Mouse (Mus musculus) stomach, embryonic 16.5 days (tissue): ENCODE measurements around the gene Ccdc82. TPM values are rescaled to one million over a fixed set of nuclear protein-coding genes. Genes with fewer than 3 reads are reported as not detected.

Experiments used
- ATAC-seq: fragments of 200-750 bp; cut with Nextera tagmentation; 2 replicates; pipeline ENCODE4 v1.8.0; 2017; ENCODE audit warnings: moderate number of reproducible peaks, moderate TSS enrichment; ENCODE audit not compliant: insufficient read depth, low FRiP score
- H3K27ac ChIP-seq: fragments of 300-500 bp; sonication (generic); 2 replicates; pipeline ENCODE4 v1.5.1; 2014; ENCODE audit warnings: low read length
- H3K27me3 ChIP-seq: fragments of 300-500 bp; sonication (generic); 2 replicates; pipeline ENCODE4 v1.6.1; 2014; ENCODE audit warnings: low read length, control low read depth, mixed read lengths; ENCODE audit not compliant: control insufficient read depth, insufficient read depth
- H3K36me3 ChIP-seq: fragments of 300-500 bp; sonication (generic); 2 replicates; pipeline ENCODE4 v1.6.1; 2014; ENCODE audit warnings: low read length; ENCODE audit not compliant: control insufficient read depth, insufficient read depth
- H3K4me1 ChIP-seq: fragments of 300-500 bp; sonication (generic); 2 replicates; pipeline ENCODE4 v1.6.1; 2014; ENCODE audit warnings: low read length, control low read depth, mixed read lengths; ENCODE audit not compliant: control insufficient read depth, insufficient read depth
- H3K4me2 ChIP-seq: fragments of 300-500 bp; sonication (generic); 2 replicates; pipeline ENCODE4 v1.6.1; 2014; ENCODE audit warnings: low read depth, low read length, mixed read lengths
- H3K4me3 ChIP-seq: fragments of 300-500 bp; sonication (generic); replicated peaks from 2 replicates; pipeline ENCODE4 v1.5.1; 2014; ENCODE audit warnings: mild to moderate bottlenecking, low read length
- H3K9ac ChIP-seq: fragments of 300-500 bp; sonication (generic); 2 replicates; pipeline ENCODE4 v1.6.1; 2014; ENCODE audit warnings: low read length
- H3K9me3 ChIP-seq: fragments of 300-500 bp; sonication (generic); replicated peaks from 2 replicates; pipeline ENCODE4 v1.6.1; 2016; ENCODE audit warnings: low read length, control low read depth; ENCODE audit not compliant: control insufficient read depth
- WGBS: fragments of 180-500 bp; shearing (Covaris S2); extraction: QIAGEN DNeasy Blood & Tissue Kit; methylation state at CpG from one replicate; pipeline ENCODE4 v1.1.7; 2014; 5-methylcytosine and 5-hydroxymethylcytosine counted together
- polyA plus RNA-seq: library from polyadenylated mRNA; unstranded; fragments of >200 nt; fragmentation: Nextera tagmentation; extraction: Ambion mirVana; gene quantifications from 2 replicates; pipeline ENCODE4 v1.2.1, GENCODE M21; 2015

Gene Ccdc82
- polyA plus RNA-seq, 1 experiment from 2014 or later: 13.7 TPM

DNA sequence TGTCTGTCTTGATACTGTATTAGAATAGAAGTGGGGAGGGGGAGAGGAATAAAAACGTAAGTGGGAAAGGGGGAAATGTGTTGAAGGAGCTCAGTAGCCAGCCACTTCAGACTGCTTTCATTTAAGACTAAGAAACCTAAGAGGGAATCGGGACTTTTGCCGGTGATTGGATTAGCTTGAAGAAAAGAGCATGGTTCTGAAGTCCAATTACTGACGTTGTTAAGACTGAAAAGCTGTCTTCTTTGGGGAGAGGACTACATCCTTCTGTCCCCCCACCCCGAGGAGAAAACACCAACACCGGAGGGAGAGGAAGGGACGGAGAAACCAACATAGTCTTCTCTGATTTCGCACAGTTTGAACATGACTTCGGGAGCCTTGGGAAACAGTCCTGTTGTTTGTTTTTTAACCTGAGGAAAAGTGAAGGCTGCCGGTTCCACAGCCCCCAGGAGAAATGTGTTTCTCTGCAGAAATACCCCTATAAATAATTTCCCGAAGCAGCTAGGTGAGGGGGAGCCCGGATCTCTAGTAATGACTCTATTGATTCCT, 50.4 kb downstream of the Ccdc82 start:
- H3K4me3 ChIP-seq: peak overlapping the region; percentile 72
- H3K9ac ChIP-seq: peak overlapping the region; percentile 82
- peaks cover 43% of the 10 kb centered on the region for H3K4me1 ChIP-seq
- H3K9me3 ChIP-seq: no peaks in the 10 kb centered on the region
- ATAC-seq: no peak
- H3K4me2 ChIP-seq: peak overlapping the region; percentile 93
- H3K27ac ChIP-seq: peak overlapping the region; percentile 80
- H3K27me3 ChIP-seq: no peaks in the 10 kb centered on the region
- 0% methylated on average over 12 of the region's 12 CpGs for WGBS
- no peaks in the 10 kb centered on the region for H3K36me3 ChIP-seq

DNA sequence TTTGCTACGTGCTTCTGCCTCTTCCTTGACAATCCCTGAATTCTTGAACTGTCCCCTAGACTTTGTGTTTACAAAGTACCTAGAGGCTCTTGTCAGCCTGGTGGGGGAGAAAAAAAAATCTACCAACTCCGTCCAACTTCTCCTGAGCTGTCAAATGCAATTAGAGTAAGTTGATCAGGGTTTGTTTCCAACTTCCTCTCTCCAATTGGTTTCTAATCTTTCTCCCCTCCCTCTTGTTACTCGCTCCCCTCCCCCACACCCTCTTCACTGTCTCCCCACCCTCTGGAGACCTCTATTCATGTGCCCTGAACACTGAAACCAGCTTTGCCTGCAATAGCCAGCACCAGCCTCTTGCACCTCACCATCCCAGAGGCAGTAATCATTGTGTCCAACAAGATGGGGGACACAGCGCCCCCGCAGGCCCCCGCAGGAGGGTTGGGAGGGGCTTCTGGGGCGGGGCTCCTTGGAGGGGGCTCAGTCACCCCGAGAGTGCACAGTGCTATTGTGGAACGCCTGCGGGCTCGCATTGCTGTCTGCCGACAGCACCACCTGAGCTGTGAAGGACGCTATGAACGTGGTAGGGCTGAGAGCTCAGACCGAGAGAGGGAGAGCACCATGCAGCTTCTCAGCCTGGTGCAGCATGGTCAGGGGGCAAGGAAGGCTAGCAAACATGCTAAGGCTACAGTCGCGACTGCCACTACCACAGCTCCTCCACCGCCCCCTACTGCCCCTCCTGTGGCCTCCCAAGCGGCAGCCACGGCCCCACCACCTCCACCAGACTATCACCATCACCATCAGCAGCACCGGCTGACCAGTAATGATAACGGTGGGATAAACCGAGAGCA, 51.1 kb downstream of the Ccdc82 start, which contains the start of gene Maml2:
TSS of gene Maml2 (plus strand) at position 290 of the 845 bp plus-strand sequence.
- Histone ChIP-seq H3K27me3 (no peaks in the 10 kb centered on the region), H3K4me1 (peaks cover 47% of the 10 kb centered on the region), H3K9me3 (no peaks in the 10 kb centered on the region), H3K4me3 (peak within 1 kb of the TSS; percentile 72), H3K27ac (peak within 1 kb of the TSS; percentile 80), H3K9ac (peak within 1 kb of the TSS; percentile 82), H3K36me3 (no peaks in the 10 kb centered on the region), H3K4me2 (peak within 1 kb of the TSS; percentile 93)
- under 1% methylated on average over 23 of the region's 23 CpGs for WGBS
- ATAC-seq: peak; percentile 51

GRCm38 (mm10) chr9:13298513-13298878, 51.7 kb downstream of the Ccdc82 start:
- Histone ChIP-seq H3K4me3 (peak overlapping the region; percentile 72), H3K4me1 (peaks cover 47% of the 10 kb centered on the region), H3K9me3 (no peaks in the 10 kb centered on the region), H3K4me2 (peak overlapping the region; percentile 93), H3K27ac (no peak overlapping the region), H3K27me3 (no peaks in the 10 kb centered on the region), H3K36me3 (no peaks in the 10 kb centered on the region), H3K9ac (peak overlapping the region; percentile 82)
- no peak for ATAC-seq
- WGBS: 21% methylated on average over 9 of the region's 9 CpGs

DNA sequence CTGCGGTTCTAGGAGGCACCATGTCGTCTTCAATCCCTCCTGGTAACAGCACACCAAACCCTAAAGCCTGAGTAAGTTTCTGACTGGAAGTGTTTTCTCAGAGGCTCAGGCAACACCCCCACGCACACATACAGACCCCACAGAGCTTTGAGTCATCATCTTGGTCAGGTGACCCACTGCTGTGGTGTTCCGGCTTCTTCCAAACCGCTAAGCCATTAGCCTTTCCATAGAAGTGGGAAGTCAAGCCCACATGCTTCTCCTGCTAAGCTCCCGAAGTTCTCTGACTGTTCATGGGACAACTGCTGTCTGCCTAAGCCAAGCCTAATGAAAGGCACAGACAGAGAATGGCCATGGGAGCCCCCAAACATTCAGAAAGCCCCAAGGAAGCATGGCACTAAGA, 52.4 kb downstream of the Ccdc82 start:
- peaks cover 52% of the 10 kb centered on the region for H3K4me1 ChIP-seq
- peak overlapping the region; percentile 93 for H3K4me2 ChIP-seq
- no peak for ATAC-seq
- H3K9me3 ChIP-seq: no peaks in the 10 kb centered on the region
- H3K27me3 ChIP-seq: no peaks in the 10 kb centered on the region
- H3K27ac ChIP-seq: no peak overlapping the region
- H3K36me3 ChIP-seq: no peaks in the 10 kb centered on the region
- peak overlapping the region; percentile 72 for H3K4me3 ChIP-seq
- 75% methylated on average over 6 of the region's 6 CpGs for WGBS
- no peak overlapping the region for H3K9ac ChIP-seq

DNA sequence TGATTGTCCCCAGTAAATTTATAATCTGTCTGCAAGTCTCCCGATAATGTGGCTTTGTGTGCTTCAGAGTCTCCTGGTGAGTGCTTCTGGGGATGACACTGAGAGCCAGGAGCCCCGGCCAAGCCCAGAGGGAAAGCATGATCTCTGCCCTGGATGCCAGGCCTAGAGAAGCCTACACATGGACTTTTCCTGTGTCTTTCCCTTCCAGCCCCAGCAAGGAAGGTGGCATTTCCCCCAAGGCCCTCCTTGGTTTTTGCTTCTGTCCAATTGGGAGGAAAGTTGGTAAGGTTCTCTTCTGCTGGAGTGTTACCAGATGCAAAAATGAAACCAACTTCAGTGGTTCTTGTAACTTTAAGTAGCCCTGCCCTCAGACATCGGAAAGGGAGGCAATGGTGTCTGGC, 53.3 kb downstream of the Ccdc82 start:
- Histone ChIP-seq H3K9me3 (no peaks in the 10 kb centered on the region), H3K27me3 (no peaks in the 10 kb centered on the region), H3K9ac (peak overlapping the region; percentile 38; the same call in 1 of the 2 replicates), H3K27ac (no peak overlapping the region), H3K4me2 (peak overlapping the region; percentile 93), H3K36me3 (no peaks in the 10 kb centered on the region), H3K4me3 (no peak overlapping the region; the same call in 1 of the 2 replicates), H3K4me1 (peaks cover 58% of the 10 kb centered on the region)
- ATAC-seq: no peak
- 48% methylated on average over 3 of the region's 3 CpGs for WGBS

GRCm38 (mm10) chr9:13300891-13301782, 54.4 kb downstream of the Ccdc82 start:
- WGBS: 74% methylated on average over 9 of the region's 9 CpGs
- Histone ChIP-seq H3K4me3 (no peak overlapping the region), H3K9ac (no peak overlapping the region), H3K4me1 (peaks cover 56% of the 10 kb centered on the region), H3K27me3 (no peaks in the 10 kb centered on the region), H3K4me2 (peak overlapping the region; percentile 93), H3K9me3 (no peaks in the 10 kb centered on the region), H3K27ac (0 out of 2 replicates have a peak overlapping the region, but pooled peaks have one; percentile 3), H3K36me3 (no peaks in the 10 kb centered on the region)
- no peak for ATAC-seq

- Histone ChIP-seq H3K9ac (no peak overlapping the region), H3K4me1 (peaks cover 54% of the 10 kb centered on the region), H3K9me3 (no peaks in the 10 kb centered on the region), H3K4me2 (peak overlapping the region; percentile 17), H3K27me3 (no peaks in the 10 kb centered on the region), H3K27ac (no peak overlapping the region), H3K4me3 (no peak overlapping the region), H3K36me3 (no peaks in the 10 kb centered on the region)
- ATAC-seq: no peak
- 32% methylated on average over 6 of the region's 6 CpGs for WGBS
Measured at GRCm38 (mm10) chr9:13302183-13302825, 55.5 kb downstream of the Ccdc82 start.

DNA sequence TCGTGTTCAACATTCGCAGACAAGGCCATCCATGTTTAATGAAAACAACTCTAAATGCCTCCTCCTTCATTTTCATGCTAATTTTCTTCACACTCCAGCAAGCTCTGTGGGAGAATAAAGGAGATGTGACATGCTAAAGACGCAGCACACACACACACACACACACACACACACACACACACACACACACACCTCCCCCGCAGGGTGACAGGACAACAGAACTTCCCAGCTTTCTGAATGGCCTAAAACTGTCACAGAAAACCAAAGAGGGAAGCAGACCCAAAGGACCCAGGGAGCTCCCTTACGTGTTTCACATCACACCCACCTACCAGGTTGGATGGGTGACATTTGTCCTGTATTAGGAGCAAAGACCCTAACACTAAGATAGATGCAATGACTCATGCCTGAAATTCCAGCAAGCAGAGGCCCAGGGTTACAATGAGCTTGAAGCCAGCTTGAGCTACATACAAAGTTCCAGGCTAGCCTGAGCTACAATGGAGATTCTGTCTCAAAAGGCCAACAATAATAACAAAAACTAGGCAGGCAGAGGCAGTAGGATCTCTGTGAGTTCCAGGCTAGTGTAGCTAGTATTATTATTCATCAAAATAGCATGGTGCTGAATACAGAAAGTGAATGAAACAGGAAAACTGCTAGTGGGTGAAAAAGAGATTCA, 56.5 kb downstream of the Ccdc82 start:
- Histone ChIP-seq H3K36me3 (no peaks in the 10 kb centered on the region), H3K27me3 (no peaks in the 10 kb centered on the region), H3K4me3 (no peak overlapping the region), H3K4me1 (peaks cover 52% of the 10 kb centered on the region), H3K9ac (no peak overlapping the region), H3K27ac (no peak overlapping the region), H3K4me2 (no peak overlapping the region), H3K9me3 (no peaks in the 10 kb centered on the region)
- ATAC-seq: no peak
- 82% methylated on average over 5 of the region's 5 CpGs for WGBS
